Mouse (Mus musculus) neural tube, embryonic 13.5 days (tissue): ENCODE measurements around the gene 4933409G03Rik. TPM values are rescaled to one million over a fixed set of nuclear protein-coding genes. Genes with fewer than 3 reads are reported as not detected.
"Not testable (repeated sequence)": the region's sequence is repeated elsewhere in the genome, so short reads cannot be mapped to it uniquely, and the experiment has no call there.

ENCODE experiments used
- ATAC-seq: fragments of 200-750 bp; cut with Nextera tagmentation; 2 replicates; pipeline ENCODE4 v1.8.0; 2017; ENCODE audit warnings: low read depth, mild to moderate bottlenecking, moderate TSS enrichment, moderate library complexity
- H3K27ac ChIP-seq: fragments of 300-500 bp; sonication (generic); replicated peaks from 2 replicates; pipeline ENCODE4 v1.5.1; 2015; ENCODE audit warnings: moderate library complexity, mild to moderate bottlenecking, inconsistent platforms
- H3K27me3 ChIP-seq: fragments of 300-500 bp; sonication (generic); 2 replicates; pipeline ENCODE4 v1.6.1; 2015; ENCODE audit warnings: mild to moderate bottlenecking, inconsistent platforms
- H3K36me3 ChIP-seq: fragments of 300-500 bp; sonication (generic); 2 replicates; pipeline ENCODE4 v1.6.1; 2015; ENCODE audit warnings: mild to moderate bottlenecking, inconsistent platforms
- H3K4me1 ChIP-seq: fragments of 300-500 bp; sonication (generic); replicated peaks from 2 replicates; pipeline ENCODE4 v1.6.1; 2015; ENCODE audit warnings: inconsistent platforms
- H3K4me2 ChIP-seq: fragments of 300-500 bp; sonication (generic); 2 replicates; pipeline ENCODE4 v1.6.1; 2015; ENCODE audit warnings: inconsistent platforms, mild to moderate bottlenecking, moderate library complexity
- H3K4me3 ChIP-seq: fragments of 300-500 bp; sonication (generic); 2 replicates; pipeline ENCODE4 v1.5.1; 2015; ENCODE audit warnings: mild to moderate bottlenecking, inconsistent platforms
- H3K9ac ChIP-seq: fragments of 300-500 bp; sonication (generic); 2 replicates; pipeline ENCODE4 v1.6.1; 2015; ENCODE audit warnings: moderate library complexity, mild to moderate bottlenecking, inconsistent platforms
- H3K9me3 ChIP-seq: fragments of 300-500 bp; sonication (generic); 2 replicates; pipeline ENCODE4 v1.6.1; 2016; ENCODE audit warnings: inconsistent platforms
- WGBS: fragments of 180-500 bp; shearing (Covaris S2); methylation state at CpG from one replicate; pipeline ENCODE4 v1.1.7; 2015; 5-methylcytosine and 5-hydroxymethylcytosine counted together
- polyA plus RNA-seq: library from polyadenylated mRNA; unstranded; fragments of >200 nt; fragmentation: Nextera tagmentation; extraction: Ambion mirVana; gene quantifications from 2 replicates; pipeline ENCODE4 v1.2.1, GENCODE M21; 2015

Gene 4933409G03Rik
- not detected in 2 replicates for polyA plus RNA-seq

- WGBS: 89% methylated on average over 5 of the region's 5 CpGs
- Histone ChIP-seq H3K4me3 (no peak within 1 kb of the TSS), H3K27me3 (no peaks in the 10 kb centered on the region), H3K9me3 (no peaks in the 10 kb centered on the region), H3K4me2 (no peak within 1 kb of the TSS), H3K9ac (no peak within 1 kb of the TSS), H3K36me3 (no peaks in the 10 kb centered on the region), H3K4me1 (no peaks in the 10 kb centered on the region), H3K27ac (no peak within 1 kb of the TSS)
- no peak for ATAC-seq
These were observed at the start of gene 4933409G03Rik for GRCm38 (mm10) chr2:68582113-68582512. 4933409G03Rik (plus strand) TSS chr2:68582413.

DNA sequence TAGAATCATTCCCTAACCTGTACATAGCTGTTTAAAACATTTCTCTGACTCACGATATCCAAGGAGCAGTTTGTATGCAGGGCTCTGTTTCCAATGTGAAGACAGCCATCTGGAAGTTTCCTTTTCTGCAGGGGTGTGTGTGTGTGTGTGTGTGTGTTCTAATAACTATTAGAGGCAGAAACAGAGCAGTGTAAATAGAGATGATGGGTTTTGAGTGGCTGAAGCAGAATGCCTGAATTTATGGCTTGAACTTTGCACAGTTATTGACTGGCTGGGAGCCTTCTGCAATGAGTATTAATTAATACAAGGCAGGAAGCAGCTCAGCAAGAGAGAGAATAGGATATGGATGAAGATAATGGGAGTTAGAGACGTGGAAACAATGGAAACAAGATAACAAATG lies 38.0 kb upstream of the 4933409G03Rik start:
- Histone ChIP-seq H3K4me3 (no peak overlapping the region), H3K4me2 (no peak overlapping the region), H3K4me1 (no peaks in the 10 kb centered on the region), H3K27ac (no peak overlapping the region), H3K36me3 (no peaks in the 10 kb centered on the region), H3K27me3 (no peaks in the 10 kb centered on the region), H3K9me3 (no peaks in the 10 kb centered on the region), H3K9ac (no peak overlapping the region)
- WGBS: 57% methylated on average over 2 of the region's 2 CpGs
- no peak for ATAC-seq

DNA sequence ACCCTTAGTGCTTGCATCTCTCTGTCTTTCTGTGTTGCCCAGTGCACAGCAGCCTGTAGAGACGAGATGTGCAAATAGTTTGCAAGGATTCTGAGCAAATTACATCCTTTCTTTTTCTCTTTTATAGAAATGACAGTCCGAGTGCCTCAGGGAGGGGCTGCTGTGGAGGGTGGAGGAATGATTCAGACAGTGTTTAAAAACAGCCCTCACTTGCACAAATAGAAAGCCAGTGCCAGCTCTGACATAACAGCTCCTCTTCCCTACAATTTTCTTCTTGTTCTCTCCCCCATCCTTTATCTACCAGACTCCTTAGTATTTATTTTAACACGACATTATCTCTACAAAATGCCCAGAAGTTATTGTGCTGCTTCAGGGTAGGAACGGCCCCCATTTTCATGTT lies 21.4 kb upstream of the 4933409G03Rik start:
- WGBS: 72% methylated on average over 4 of the region's 4 CpGs
- no peak overlapping the region for H3K4me2 ChIP-seq

GRCm38 (mm10) chr2:68563331-68563730 lies 18.9 kb upstream of the 4933409G03Rik start:
- Histone ChIP-seq H3K9ac (no peak overlapping the region), H3K4me3 (no peak overlapping the region)

More for the DNA sequence above, 21.4 kb upstream of the 4933409G03Rik start:
- H3K9ac ChIP-seq: no peak overlapping the region
- H3K27ac ChIP-seq: no peak overlapping the region
- H3K4me3 ChIP-seq: no peak overlapping the region
- H3K27me3 ChIP-seq: no peaks in the 10 kb centered on the region
- no peak for ATAC-seq
- 0 out of 2 replicates have a peak, but pooled peaks cover 4% of the 10 kb centered on the region for H3K4me1 ChIP-seq
- H3K9me3 ChIP-seq: no peaks in the 10 kb centered on the region
- no peaks in the 10 kb centered on the region for H3K36me3 ChIP-seq

DNA sequence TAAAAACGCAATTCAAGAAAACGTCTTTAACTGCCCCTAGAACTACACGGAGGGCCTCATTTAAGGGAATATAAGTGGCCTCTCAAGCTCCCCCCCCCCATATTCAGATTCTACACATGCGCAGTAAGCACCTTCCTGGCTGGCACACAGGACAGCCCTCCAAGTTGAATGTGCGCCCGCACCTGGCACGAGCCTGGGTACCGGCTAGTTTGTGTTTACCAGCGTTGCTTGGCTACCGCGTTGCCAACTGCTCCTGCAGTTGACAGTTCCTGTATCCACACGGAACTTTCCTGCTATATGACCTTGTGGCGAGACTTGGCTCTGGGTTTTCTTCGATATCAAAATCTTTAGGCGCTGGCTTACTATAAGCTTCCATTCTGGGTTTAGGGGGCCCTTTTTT lies 13.9 kb upstream of the 4933409G03Rik start:
- H3K27ac ChIP-seq: no peak overlapping the region
- 0 out of 2 replicates have a peak, but pooled peaks cover 4% of the 10 kb centered on the region for H3K4me1 ChIP-seq
- H3K36me3 ChIP-seq: no peaks in the 10 kb centered on the region
- no peak for ATAC-seq
- no peak overlapping the region for H3K4me3 ChIP-seq
- no peaks in the 10 kb centered on the region for H3K27me3 ChIP-seq
- no peak overlapping the region for H3K9ac ChIP-seq
- WGBS: 90% methylated on average over 15 of the region's 15 CpGs
- H3K9me3 ChIP-seq: no peaks in the 10 kb centered on the region
- no peak overlapping the region for H3K4me2 ChIP-seq

More at GRCm38 (mm10) chr2:68563331-68563730, 18.9 kb upstream of the 4933409G03Rik start:
- Histone ChIP-seq H3K9me3 (no peaks in the 10 kb centered on the region), H3K27ac (no peak overlapping the region), H3K36me3 (no peaks in the 10 kb centered on the region), H3K4me2 (no peak overlapping the region), H3K4me1 (0 out of 2 replicates have a peak, but pooled peaks cover 4% of the 10 kb centered on the region), H3K27me3 (no peaks in the 10 kb centered on the region)
- ATAC-seq: no peak
- WGBS: 25% methylated on average over 3 of the region's 3 CpGs

GRCm38 (mm10) chr2:68572340-68572739 lies 9.9 kb upstream of the 4933409G03Rik start:
- no peaks in the 10 kb centered on the region for H3K4me1 ChIP-seq
- H3K4me2 ChIP-seq: no peak overlapping the region
- H3K27me3 ChIP-seq: no peaks in the 10 kb centered on the region
- no peaks in the 10 kb centered on the region for H3K9me3 ChIP-seq
- H3K27ac ChIP-seq: no peak overlapping the region
- H3K4me3 ChIP-seq: no peak overlapping the region
- 24% methylated on average over 4 of the region's 4 CpGs for WGBS
- no peaks in the 10 kb centered on the region for H3K36me3 ChIP-seq
- ATAC-seq: no peak
- no peak overlapping the region for H3K9ac ChIP-seq

DNA sequence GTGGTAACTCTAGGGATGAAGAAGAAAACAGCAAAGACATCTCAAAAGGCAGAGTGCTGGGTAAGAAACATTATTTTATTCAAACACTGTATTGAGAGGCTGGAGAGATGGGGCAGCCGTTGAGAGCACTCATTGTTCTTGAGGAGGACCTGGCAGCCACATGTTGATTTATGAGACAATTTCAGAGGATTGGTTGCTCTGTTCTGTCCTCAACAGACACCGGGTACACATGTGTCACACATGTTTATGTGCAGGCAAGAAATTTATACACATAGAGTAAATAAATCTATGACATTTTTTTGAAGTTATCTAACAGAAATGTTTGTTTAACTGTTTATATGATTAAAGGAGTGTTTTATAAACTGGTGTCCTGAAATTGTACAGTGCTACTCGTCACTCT lies 10.6 kb downstream of the 4933409G03Rik start:
- Histone ChIP-seq H3K36me3 (no peaks in the 10 kb centered on the region), H3K27me3 (no peaks in the 10 kb centered on the region), H3K4me2 (no peak overlapping the region), H3K4me1 (no peaks in the 10 kb centered on the region), H3K9ac (no peak overlapping the region), H3K27ac (no peak overlapping the region), H3K9me3 (no peaks in the 10 kb centered on the region), H3K4me3 (no peak overlapping the region)
- WGBS: 25% methylated on average over 3 of the region's 3 CpGs
- ATAC-seq: no peak

DNA sequence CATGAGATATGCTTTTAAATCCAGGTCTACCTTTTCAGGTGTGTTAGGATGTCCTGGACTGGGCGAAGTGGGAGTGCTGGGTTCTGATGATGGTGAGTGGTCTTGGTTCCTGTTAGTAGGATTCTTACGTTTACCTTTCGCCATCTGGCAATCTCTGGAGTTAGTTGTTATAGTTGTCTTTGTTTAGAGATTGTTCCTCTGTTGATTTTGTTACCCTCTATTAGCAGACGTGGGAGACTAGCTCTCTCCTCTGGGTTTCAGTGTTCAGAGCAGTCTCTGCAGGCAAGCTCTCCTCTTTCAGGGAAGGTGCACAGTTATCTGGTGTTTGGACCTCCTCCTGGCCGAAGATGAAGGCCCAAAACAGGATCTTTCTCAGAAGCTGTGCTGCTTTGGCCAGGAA lies 74.0 kb downstream of the 4933409G03Rik start, which contains the start of gene 4932414N04Rik:
Gene 4932414N04Rik (plus strand): TSS at position 301 of the 400 bp plus-strand sequence.
- H3K4me3 ChIP-seq, H3K4me1 ChIP-seq, ATAC-seq, H3K9me3 ChIP-seq, H3K27me3 ChIP-seq, H3K36me3 ChIP-seq, H3K9ac ChIP-seq, H3K4me2 ChIP-seq, H3K27ac ChIP-seq: not testable (repeated sequence)
- WGBS: 82% methylated on average over 2 of the region's 5 CpGs

Other genes with a start within 250 kb of the 4933409G03Rik start
- 34.5 and 35.8 TPM in 2 replicates for gene Stk39, start 110.1 kb upstream of the 4933409G03Rik start, polyA plus RNA-seq
- not detected in 2 replicates for gene 4932414N04Rik, start 74.1 kb downstream of the 4933409G03Rik start, polyA plus RNA-seq